Mouse (Mus musculus) megakaryocyte, embryonic 14.5 days (primary cell): ENCODE data around the gene Tulp1. TPM values are rescaled to one million over a fixed set of nuclear protein-coding genes. Genes with fewer than 3 reads are reported as not detected.
A peak's percentile ranks its signal among the peaks of the same experiment; 100 is the strongest.

ENCODE experiments used
- H3K27me3 ChIP-seq: replicated peaks from 2 replicates; pipeline ENCODE3; 2012; ENCODE audit warnings: inconsistent platforms
- H3K36me3 ChIP-seq: replicated peaks from 2 replicates; pipeline ENCODE3; 2012; ENCODE audit warnings: low read length, inconsistent platforms, mixed read lengths
- H3K4me1 ChIP-seq: 2 replicates; pipeline ENCODE4 v1.6.1; 2012; ENCODE audit warnings: inconsistent platforms
- H3K4me3 ChIP-seq: replicated peaks from 2 replicates; pipeline ENCODE3; 2012; ENCODE audit warnings: moderate library complexity, mild to moderate bottlenecking, inconsistent platforms
- H3K9me3 ChIP-seq: 2 replicates; pipeline ENCODE4 v1.6.1; 2012; ENCODE audit warnings: inconsistent platforms
- FLI1 ChIP-seq: IDR thresholded peaks from 2 replicates; pipeline ENCODE4 v1.6.1; 2012; ENCODE audit warnings: low read length, inconsistent platforms, mixed read lengths
- GATA1 ChIP-seq: IDR thresholded peaks from 3 replicates; pipeline ENCODE4 v1.6.1; 2012; ENCODE audit warnings: mixed read lengths, low read length, inconsistent platforms, borderline replicate concordance
- polyA plus RNA-seq: library from polyadenylated mRNA; stranded (reverse); fragments of >175 nt; gene quantifications from 2 replicates; pipeline ENCODE4 v1.2.3, GENCODE M21; 2012; ENCODE audit warnings: low replicate concordance; ENCODE audit not compliant: insufficient read depth

Gene Tulp1
- polyA plus RNA-seq, 1 experiment = 2.7 TPM

GRCm38 (mm10) chr17:28345271-28345721 lies 19.7 kb downstream of the Tulp1 start:
- no peak for TF ChIP-seq FLI1
- TF ChIP-seq GATA1 = no peak
- peaks cover 41% of the 10 kb centered on the region for H3K4me1 ChIP-seq
- no peaks in the 10 kb centered on the region for H3K36me3 ChIP-seq
- no peak overlapping the region for H3K4me3 ChIP-seq
- H3K27me3 ChIP-seq = peaks cover 98% of the 10 kb centered on the region
- H3K9me3 ChIP-seq = no peaks in the 10 kb centered on the region

GRCm38 (mm10) chr17:28344670-28345069 lies 20.4 kb downstream of the Tulp1 start:
- peaks cover 43% of the 10 kb centered on the region for H3K4me1 ChIP-seq
- H3K36me3 ChIP-seq = no peaks in the 10 kb centered on the region
- TF ChIP-seq FLI1 (no peak), GATA1 (no peak)
- no peaks in the 10 kb centered on the region for H3K9me3 ChIP-seq
- H3K4me3 ChIP-seq = no peak overlapping the region
- peaks cover 98% of the 10 kb centered on the region for H3K27me3 ChIP-seq

- Histone ChIP-seq H3K9me3 (no peaks in the 10 kb centered on the region), H3K4me3 (no peak overlapping the region), H3K27me3 (peaks cover 96% of the 10 kb centered on the region), H3K36me3 (no peaks in the 10 kb centered on the region), H3K4me1 (peaks cover 46% of the 10 kb centered on the region)
- TF ChIP-seq FLI1 (no peak), GATA1 (no peak)
Observed at GRCm38 (mm10) chr17:28344050-28344607, 20.9 kb downstream of the Tulp1 start.

GRCm38 (mm10) chr17:28341091-28341490 lies 23.9 kb downstream of the Tulp1 start:
- Histone ChIP-seq H3K4me1 (peaks cover 48% of the 10 kb centered on the region), H3K27me3 (peaks cover 93% of the 10 kb centered on the region)

GRCm38 (mm10) chr17:28340578-28340977 lies 24.4 kb downstream of the Tulp1 start:
- Histone ChIP-seq H3K9me3 (no peaks in the 10 kb centered on the region), H3K36me3 (no peaks in the 10 kb centered on the region), H3K27me3 (peaks cover 93% of the 10 kb centered on the region), H3K4me3 (no peak overlapping the region), H3K4me1 (peaks cover 48% of the 10 kb centered on the region)
- TF ChIP-seq FLI1 (no peak), GATA1 (no peak)

More at GRCm38 (mm10) chr17:28341091-28341490, 23.9 kb downstream of the Tulp1 start:
- H3K36me3 ChIP-seq = no peaks in the 10 kb centered on the region
- no peak for TF ChIP-seq GATA1
- no peak for TF ChIP-seq FLI1
- H3K4me3 ChIP-seq = peak overlapping the region; percentile 50
- no peaks in the 10 kb centered on the region for H3K9me3 ChIP-seq

- peaks cover 51% of the 10 kb centered on the region for H3K4me1 ChIP-seq
- no peaks in the 10 kb centered on the region for H3K9me3 ChIP-seq
- peaks cover 91% of the 10 kb centered on the region for H3K27me3 ChIP-seq
- TF ChIP-seq FLI1 (no peak), GATA1 (no peak)
- H3K4me3 ChIP-seq = no peak overlapping the region
- H3K36me3 ChIP-seq = no peaks in the 10 kb centered on the region
Observed at GRCm38 (mm10) chr17:28337547-28337946, 27.5 kb downstream of the Tulp1 start.

GRCm38 (mm10) chr17:28335267-28335666 lies 29.8 kb downstream of the Tulp1 start:
- Histone ChIP-seq H3K4me1 (peaks cover 55% of the 10 kb centered on the region), H3K36me3 (peaks cover 19% of the 10 kb centered on the region)

GRCm38 (mm10) chr17:28332915-28333546 lies 32.0 kb downstream of the Tulp1 start:
- H3K27me3 ChIP-seq = peaks cover 53% of the 10 kb centered on the region
- H3K4me3 ChIP-seq = peak overlapping the region; percentile 21
- H3K4me1 ChIP-seq = peaks cover 54% of the 10 kb centered on the region
- TF ChIP-seq FLI1 (no peak), GATA1 (no peak)
- H3K9me3 ChIP-seq = no peaks in the 10 kb centered on the region
- peaks cover 31% of the 10 kb centered on the region for H3K36me3 ChIP-seq

More at GRCm38 (mm10) chr17:28335267-28335666, 29.8 kb downstream of the Tulp1 start:
- no peak overlapping the region for H3K4me3 ChIP-seq
- H3K27me3 ChIP-seq = peaks cover 72% of the 10 kb centered on the region
- H3K9me3 ChIP-seq = no peaks in the 10 kb centered on the region
- no peak for TF ChIP-seq GATA1
- TF ChIP-seq FLI1 = no peak

- TF ChIP-seq GATA1 (no peak), FLI1 (no peak)
- peaks cover 46% of the 10 kb centered on the region for H3K27me3 ChIP-seq
- no peaks in the 10 kb centered on the region for H3K9me3 ChIP-seq
- H3K4me1 ChIP-seq = peaks cover 62% of the 10 kb centered on the region
- H3K4me3 ChIP-seq = no peak overlapping the region
- peaks cover 32% of the 10 kb centered on the region for H3K36me3 ChIP-seq
Observed at GRCm38 (mm10) chr17:28332113-28332914, 32.7 kb downstream of the Tulp1 start.
